Mouse (Mus musculus) thymus, adult 2 months (tissue): Measurements from ENCODE around the gene Lrba.

Source experiments
- CTCF ChIP-seq: fragments of 200-500 bp; IDR thresholded peaks from 2 replicates; pipeline ENCODE4 v1.5.1; 2012; ENCODE audit warnings: mild to moderate bottlenecking, control low read depth, low read length, moderate library complexity, borderline replicate concordance; ENCODE audit not compliant: control insufficient read depth, poor library complexity, insufficient read depth; ENCODE audit errors: extremely low read depth
- POLR2A ChIP-seq: fragments of 200-500 bp; IDR thresholded peaks from 2 replicates; pipeline ENCODE4 v1.6.1; 2012; ENCODE audit warnings: mild to moderate bottlenecking, low read length, control low read depth, moderate library complexity; ENCODE audit not compliant: control insufficient read depth, poor library complexity, insufficient read depth; ENCODE audit errors: extremely low read depth

DNA sequence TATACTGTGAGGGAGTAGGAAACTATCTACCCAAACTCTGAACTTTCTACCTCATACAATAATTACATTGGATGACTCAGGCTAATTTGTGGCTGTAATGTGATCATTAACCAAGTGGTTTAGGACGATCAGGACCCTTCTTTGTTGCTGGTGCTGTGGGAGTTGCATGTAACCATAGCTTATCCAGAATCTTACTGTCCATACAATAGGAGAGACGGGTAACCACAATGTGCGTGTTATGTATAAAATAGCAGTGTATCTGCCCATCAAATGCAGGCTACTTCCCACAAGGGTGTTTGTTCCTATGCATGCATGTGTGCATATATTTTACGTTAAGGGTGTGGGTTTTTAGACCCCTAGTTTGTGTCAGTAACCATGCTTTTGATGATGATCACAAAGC is 219.0 kb downstream of the Lrba start:
- TF ChIP-seq CTCF (no peak), POLR2A (no peak)
